Mouse (Mus musculus): ENCODE results near the gene Ccdc190. TPM values are rescaled to one million over a fixed set of nuclear protein-coding genes. Genes with fewer than 3 reads are reported as not detected.
A peak's percentile ranks its signal among the peaks of the same experiment; 100 is the strongest.

Ccdc190 gene
- total RNA-seq, 1 experiment: 0.40 TPM

DNA sequence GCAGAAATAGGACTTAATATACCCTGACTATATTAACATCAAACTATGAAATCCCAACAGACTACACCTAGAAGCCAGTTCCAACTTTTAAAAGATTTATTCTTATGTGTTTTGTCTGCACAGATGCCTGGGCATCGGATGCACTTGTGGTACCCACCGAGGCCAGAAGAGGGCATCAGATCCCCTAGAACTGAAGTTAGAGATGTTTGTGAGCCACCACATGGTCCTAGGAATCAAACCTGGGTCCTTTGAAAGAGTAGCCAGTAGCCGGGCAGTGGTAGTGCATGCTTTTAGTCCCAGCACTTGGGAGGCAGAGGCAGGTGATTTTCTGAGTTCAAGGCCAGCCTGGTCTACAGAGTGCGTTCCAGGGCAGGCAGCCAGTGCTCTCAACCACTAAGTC lies 22.2 kb downstream of the Ccdc190 start:
- peak; percentile 34 for DNase-seq (ENCODE audit: low read depth, low spot score)
- in situ Hi-C loops (cut with MboI; ENCODE audit: low sequenced_read_pairs in 2 of 2, unreplicated experiment in 2 of 2): loop anchor here (10.0 to 25.0 kb wide), 2 partner anchors 184 to 187 kb away; no protein-coding TSS in a partner anchor
- Histone ChIP-seq H3K4me3 (ENCODE audit: insufficient read depth in 1 of 2, low read depth in 1 of 2, low read length in 2 of 2, poor library complexity in 1 of 2, severe bottlenecking in 1 of 2) (no peak overlapping the region), H3K4me1 (ENCODE audit: control insufficient read depth in 2 of 2, insufficient read depth in 2 of 2, low read length in 2 of 2, poor library complexity in 1 of 2) (no peaks in the 10 kb centered on the region), H3K27ac (ENCODE audit: insufficient read depth, low read depth, low read length, poor library complexity, severe bottlenecking) (no peak overlapping the region), H3K9me3 (ENCODE audit: control insufficient read depth, insufficient read depth, low read depth, low read length) (no peaks in the 10 kb centered on the region), H3K9ac (ENCODE audit: insufficient read depth, low read depth, low read length, poor library complexity, severe bottlenecking) (no peak overlapping the region), H3K36me3 (ENCODE audit: control insufficient read depth, insufficient read depth, low read length, poor library complexity, severe bottlenecking) (peaks cover 5% of the 10 kb centered on the region)
- TF ChIP-seq CHD2 (IDR thresholded peaks at IDR 0.05; ENCODE audit: low read depth, low read length) (no peak), ZC3H11A (IDR thresholded peaks at IDR 0.05; ENCODE audit: borderline replicate concordance, low read depth, low read length) (peak; percentile 61; the same call in 1 of the 2 replicates)

DNA sequence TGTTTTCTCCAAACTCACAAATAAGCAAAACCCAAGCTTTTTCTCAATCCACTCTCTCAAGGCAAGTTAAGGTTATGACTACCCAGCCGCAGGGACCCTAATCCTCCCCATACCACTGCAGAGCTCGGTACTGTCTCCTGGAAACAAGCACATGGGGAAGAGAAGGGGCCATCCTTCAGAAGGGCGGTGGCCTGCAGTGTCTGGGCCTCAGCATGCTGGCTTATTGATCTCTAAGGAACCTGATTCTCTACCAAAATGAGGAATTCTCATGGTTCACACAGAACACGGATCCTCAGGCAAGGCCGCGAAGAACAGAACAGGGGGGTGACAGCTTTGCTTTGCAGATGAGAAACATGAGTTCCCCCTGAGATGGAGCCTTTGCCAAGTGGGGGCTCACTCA lies 23.1 kb downstream of the Ccdc190 start:
- H3K36me3 ChIP-seq (ENCODE audit: control insufficient read depth, insufficient read depth, low read length, poor library complexity, severe bottlenecking): peaks cover 6% of the 10 kb centered on the region
- no peak overlapping the region for H3K27ac ChIP-seq (ENCODE audit: insufficient read depth, low read depth, low read length, poor library complexity, severe bottlenecking)
- in situ Hi-C loops (cut with MboI; ENCODE audit: low sequenced_read_pairs in 2 of 2, unreplicated experiment in 2 of 2): loop anchor here (10.0 to 25.0 kb wide), 2 partner anchors 183 to 186 kb away; no protein-coding TSS in a partner anchor
- no peaks in the 10 kb centered on the region for H3K9me3 ChIP-seq (ENCODE audit: control insufficient read depth, insufficient read depth, low read depth, low read length)
- H3K4me3 ChIP-seq (ENCODE audit: insufficient read depth in 1 of 2, low read depth in 1 of 2, low read length in 2 of 2, poor library complexity in 1 of 2, severe bottlenecking in 1 of 2): no peak overlapping the region
- H3K9ac ChIP-seq (ENCODE audit: insufficient read depth, low read depth, low read length, poor library complexity, severe bottlenecking): no peak overlapping the region
- no peaks in the 10 kb centered on the region for H3K4me1 ChIP-seq (ENCODE audit: control insufficient read depth in 2 of 2, insufficient read depth in 2 of 2, low read length in 2 of 2, poor library complexity in 1 of 2)
- TF ChIP-seq ZNF384 (IDR thresholded peaks at IDR 0.05; ENCODE audit: low read depth, low read length) (no peak), ZC3H11A (IDR thresholded peaks at IDR 0.05; ENCODE audit: borderline replicate concordance, low read depth, low read length) (no peak), MAFK (IDR thresholded peaks at IDR 0.05; ENCODE audit: insufficient read depth, low read depth, low read length) (no peak), HCFC1 (IDR thresholded peaks at IDR 0.05; ENCODE audit: borderline replicate concordance, insufficient read depth, low read length) (no peak), CHD2 (IDR thresholded peaks at IDR 0.05; ENCODE audit: low read depth, low read length) (no peak)
- DNase-seq (ENCODE audit: low read depth, low spot score): no peak

DNA sequence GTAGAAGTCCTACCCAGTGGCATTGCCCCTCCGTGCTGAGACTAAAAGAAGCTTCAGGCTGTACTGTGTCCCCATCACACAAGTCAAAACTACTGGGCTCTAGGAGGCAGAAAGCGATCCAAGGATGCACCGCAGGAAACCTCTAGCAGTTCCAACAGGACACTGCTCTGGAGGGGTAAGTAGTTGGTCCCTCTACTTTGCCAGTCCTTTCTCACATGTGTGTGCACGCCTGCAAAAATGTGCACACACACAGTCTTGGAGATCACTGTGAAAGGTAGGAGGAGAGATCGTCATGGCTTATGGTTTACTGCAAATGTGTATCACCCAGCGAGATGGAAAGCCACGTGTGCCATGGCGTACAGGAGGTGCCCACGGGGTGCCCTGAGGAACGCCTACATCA lies 24.2 kb downstream of the Ccdc190 start:
- TF ChIP-seq CHD2 (IDR thresholded peaks at IDR 0.05; ENCODE audit: low read depth, low read length) (no peak), HCFC1 (IDR thresholded peaks at IDR 0.05; ENCODE audit: borderline replicate concordance, insufficient read depth, low read length) (no peak), ZC3H11A (IDR thresholded peaks at IDR 0.05; ENCODE audit: borderline replicate concordance, low read depth, low read length) (no peak), MAFK (IDR thresholded peaks at IDR 0.05; ENCODE audit: insufficient read depth, low read depth, low read length) (no peak)

DNA sequence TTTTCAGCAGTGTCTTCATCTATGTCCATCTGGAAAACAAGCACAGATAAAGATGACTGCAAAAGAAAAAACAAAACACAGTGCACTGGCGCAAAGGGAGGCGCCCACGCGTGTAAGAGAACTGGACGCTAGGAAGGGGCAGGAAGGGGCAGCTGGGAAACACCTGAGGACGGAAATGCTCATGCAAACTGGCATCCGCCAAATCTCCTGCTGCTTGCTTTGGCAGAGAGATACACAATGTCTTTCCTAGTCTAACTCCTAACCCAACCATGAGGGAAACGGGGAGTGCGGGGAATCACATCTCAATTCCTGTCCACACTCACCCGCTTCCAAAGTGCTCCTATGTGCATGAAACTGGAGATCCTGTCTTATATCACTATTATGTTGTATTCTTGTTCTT lies 24.7 kb downstream of the Ccdc190 start:
- TF ChIP-seq HCFC1 (IDR thresholded peaks at IDR 0.05; ENCODE audit: borderline replicate concordance, insufficient read depth, low read length): no peak
- TF ChIP-seq ZC3H11A (IDR thresholded peaks at IDR 0.05; ENCODE audit: borderline replicate concordance, low read depth, low read length): no peak
- TF ChIP-seq CHD2 (IDR thresholded peaks at IDR 0.05; ENCODE audit: low read depth, low read length): no peak
- TF ChIP-seq MAFK (IDR thresholded peaks at IDR 0.05; ENCODE audit: insufficient read depth, low read depth, low read length): no peak
- TF ChIP-seq ZNF384 (IDR thresholded peaks at IDR 0.05; ENCODE audit: low read depth, low read length): no peak
- H3K9me3 ChIP-seq (ENCODE audit: control insufficient read depth, insufficient read depth, low read depth, low read length): no peaks in the 10 kb centered on the region
- in situ Hi-C loops (cut with MboI; ENCODE audit: low sequenced_read_pairs in 2 of 2, unreplicated experiment in 2 of 2): loop anchor here (10.0 to 25.0 kb wide), 2 partner anchors 182 to 184 kb away; no protein-coding TSS in a partner anchor
- H3K9ac ChIP-seq (ENCODE audit: insufficient read depth, low read depth, low read length, poor library complexity, severe bottlenecking): no peak overlapping the region
- no peaks in the 10 kb centered on the region for H3K4me1 ChIP-seq (ENCODE audit: control insufficient read depth in 2 of 2, insufficient read depth in 2 of 2, low read length in 2 of 2, poor library complexity in 1 of 2)
- DNase-seq (ENCODE audit: low read depth, low spot score): no peak
- H3K36me3 ChIP-seq (ENCODE audit: control insufficient read depth, insufficient read depth, low read length, poor library complexity, severe bottlenecking): peaks cover 6% of the 10 kb centered on the region
- H3K27ac ChIP-seq (ENCODE audit: insufficient read depth, low read depth, low read length, poor library complexity, severe bottlenecking): no peak overlapping the region
- H3K4me3 ChIP-seq (ENCODE audit: insufficient read depth in 1 of 2, low read depth in 1 of 2, low read length in 2 of 2, poor library complexity in 1 of 2, severe bottlenecking in 1 of 2): no peak overlapping the region

More for the DNA sequence above, 24.2 kb downstream of the Ccdc190 start:
- H3K4me3 ChIP-seq (ENCODE audit: insufficient read depth in 1 of 2, low read depth in 1 of 2, low read length in 2 of 2, poor library complexity in 1 of 2, severe bottlenecking in 1 of 2): no peak overlapping the region
- no peaks in the 10 kb centered on the region for H3K4me1 ChIP-seq (ENCODE audit: control insufficient read depth in 2 of 2, insufficient read depth in 2 of 2, low read length in 2 of 2, poor library complexity in 1 of 2)
- H3K36me3 ChIP-seq (ENCODE audit: control insufficient read depth, insufficient read depth, low read length, poor library complexity, severe bottlenecking): peaks cover 6% of the 10 kb centered on the region
- H3K9me3 ChIP-seq (ENCODE audit: control insufficient read depth, insufficient read depth, low read depth, low read length): no peaks in the 10 kb centered on the region
- no peak overlapping the region for H3K9ac ChIP-seq (ENCODE audit: insufficient read depth, low read depth, low read length, poor library complexity, severe bottlenecking)
- DNase-seq (ENCODE audit: low read depth, low spot score): no peak
- H3K27ac ChIP-seq (ENCODE audit: insufficient read depth, low read depth, low read length, poor library complexity, severe bottlenecking): no peak overlapping the region
- in situ Hi-C loops (cut with MboI; ENCODE audit: low sequenced_read_pairs in 2 of 2, unreplicated experiment in 2 of 2): loop anchor here (10.0 to 25.0 kb wide), 2 partner anchors 182 to 185 kb away; no protein-coding TSS in a partner anchor

All from ES-E14 (cell line).